Mouse (Mus musculus) ES-Bruce4 (cell line): ENCODE data around the gene Ube2u.

Source experiments
- CTCF ChIP-seq: IDR thresholded peaks from one replicate; pipeline ENCODE4 v1.8.1; 2011; ENCODE audit warnings: low read depth, low read length
- EP300 ChIP-seq: IDR thresholded peaks from 2 replicates; pipeline ENCODE4 v1.6.1; 2011; ENCODE audit warnings: low read depth, low read length; ENCODE audit not compliant: insufficient read depth
- POLR2A ChIP-seq: IDR thresholded peaks from one replicate; pipeline ENCODE4 v1.8.1; 2011; ENCODE audit warnings: low read length; ENCODE audit not compliant: insufficient read depth

- TF ChIP-seq EP300 (no peak), CTCF (no peak), POLR2A (no peak)
Measured at GRCm38 (mm10) chr4:100597049-100597448, 118.4 kb downstream of the Ube2u start.
